Mouse (Mus musculus): ENCODE results near the gene Slc25a40.

Slc25a40 gene

GRCm38 (mm10) chr5:8489471-8490110 is 66.9 kb downstream of the Slc25a40 start:
- peak; percentile 19 for DNase-seq (ENCODE audit: extremely low spot score)

- no peak for DNase-seq (ENCODE audit: extremely low spot score)
These were observed 69.1 kb downstream of the Slc25a40 start for GRCm38 (mm10) chr5:8491778-8492177.

Measured in embryo, embryonic 9.5 days (tissue).